Comparison of ENCODE assay signal across 8 mouse cellular contexts in genomic region chr5:125393622-125394603, GRCm38 (mm10). TPM values are rescaled to one million over a fixed set of nuclear protein-coding genes. Genes with fewer than 3 reads are reported as not detected.
DNase-seq lines count a peak whose midpoint lies in the region; TF ChIP-seq lines count a peak whose summit lies in the region.

No protein-coding gene starts in this region.

- in situ Hi-C loops in CH12.LX (cut with MboI; ENCODE audit: low pct_ligation_motif_present, low pct_unique_long_range_greater_than_20kb, low sequenced_read_pairs) = no loop called here

- peak; percentile 70 for TF ChIP-seq EP300 in CH12.LX (IDR thresholded peaks at IDR 0.05; ENCODE audit: low read length)

- peaks cover 0 to 2% of the 10 kb centered on the region in 2 experiments for H3K36me3 ChIP-seq in CH12.LX (replicated peaks in 1 of 2; ENCODE audit: control insufficient read depth in 1 of 2, insufficient read depth in 1 of 2, low read length in 1 of 2)
- H3K36me3 ChIP-seq in forebrain, embryonic 10.5 days (replicated peaks) = no peaks in the 10 kb centered on the region; the same call in 1 of the 2 replicates
- no peaks in the 10 kb centered on the region for H3K36me3 ChIP-seq in thymus, adult 2 months (ENCODE audit: control insufficient read depth, insufficient read depth, low read length)

- TF ChIP-seq POLR2A in CH12.LX (IDR thresholded peaks at IDR 0.05; ENCODE audit: low read depth, low read length) = no peak
- no peak for TF ChIP-seq POLR2A in olfactory bulb, adult 2 months (IDR thresholded peaks at IDR 0.05; ENCODE audit: insufficient read depth, low read depth, low read length)
- TF ChIP-seq POLR2A in thymus, adult 2 months (IDR thresholded peaks at IDR 0.05; ENCODE audit: control insufficient read depth, extremely low read depth, insufficient read depth, low read length, poor library complexity) = no peak

- intact Hi-C loops in heart, postnatal 10 days (cut with DNase I) = no loop called here

- peak overlapping the region; percentile 19 to 53 (median 39) for H3K4me3 ChIP-seq in CH12.LX (replicated peaks in 1 of 3; ENCODE audit: low read depth in 2 of 3, low read length in 2 of 3, poor library complexity in 1 of 3)
- H3K4me3 ChIP-seq in forebrain, embryonic 10.5 days = peak overlapping the region; percentile 46
- H3K4me3 ChIP-seq in olfactory bulb, adult 2 months (ENCODE audit: insufficient read depth, low read depth, low read length) = peak overlapping the region; percentile 38
- H3K4me3 ChIP-seq in thymus, adult 2 months (ENCODE audit: control insufficient read depth, insufficient read depth, low read length) = peak overlapping the region; percentile 65

- no peak for TF ChIP-seq RAD21 in CH12.LX (IDR thresholded peaks at IDR 0.05; ENCODE audit: low read depth, low read length)

- peak overlapping the region; percentile 95 for H3K27ac ChIP-seq in CH12.LX (ENCODE audit: insufficient read depth, low read depth)
- peak overlapping the region; percentile 96 for H3K27ac ChIP-seq in forebrain, embryonic 10.5 days
- peak overlapping the region; percentile 100 for H3K27ac ChIP-seq in olfactory bulb, adult 2 months (ENCODE audit: insufficient read depth, low read depth, low read length)
- peak overlapping the region; percentile 90 for H3K27ac ChIP-seq in thymus, adult 2 months (ENCODE audit: control insufficient read depth, insufficient read depth, low read length)

- dilution Hi-C loops in CH12.LX (cut with MboI; ENCODE audit: extremely low pct_ligation_motif_present, extremely low pct_unique_long_range_greater_than_20kb, low sequenced_read_pairs) = no loop called here

- H3K9ac ChIP-seq in CH12.LX (ENCODE audit: insufficient read depth, low read depth) = peak overlapping the region; percentile 94

- H3K27me3 ChIP-seq in CH12.LX (replicated peaks) = no peaks in the 10 kb centered on the region
- H3K27me3 ChIP-seq in forebrain, embryonic 10.5 days (ENCODE audit: poor library complexity, severe bottlenecking) = peaks cover 10% of the 10 kb centered on the region; the same call in 1 of the 2 replicates
- no peaks in the 10 kb centered on the region for H3K27me3 ChIP-seq in thymus, adult 2 months (ENCODE audit: control insufficient read depth, insufficient read depth, low read length)

- peaks cover 8% of the 10 kb centered on the region for H3K79me2 ChIP-seq in CH12.LX (replicated peaks; ENCODE audit: control insufficient read depth, extremely low read depth, insufficient read depth, poor library complexity, severe bottlenecking)

- peak overlapping the region; percentile 88 for H3K4me2 ChIP-seq in CH12.LX (ENCODE audit: insufficient read depth, low read depth, poor library complexity, severe bottlenecking)

- TF ChIP-seq CTCF in CH12.LX (conservative IDR thresholded peaks at IDR 0.05 in 1 of 2, IDR thresholded peaks at IDR 0.05 in 1 of 2; ENCODE audit: low read depth in 2 of 2, low read length in 2 of 2) = no peak
- no peak for TF ChIP-seq CTCF in olfactory bulb, adult 2 months (IDR thresholded peaks at IDR 0.05; ENCODE audit: insufficient read depth, low read depth, low read length)
- no peak for TF ChIP-seq CTCF in thymus, adult 2 months (IDR thresholded peaks at IDR 0.05; ENCODE audit: borderline replicate concordance, control insufficient read depth, extremely low read depth, insufficient read depth, low read length, poor library complexity)

- H3K9me3 ChIP-seq in CH12.LX (replicated peaks; ENCODE audit: low read length) = no peaks in the 10 kb centered on the region
- no peaks in the 10 kb centered on the region for H3K9me3 ChIP-seq in forebrain, embryonic 10.5 days

- H3K4me1 ChIP-seq in CH12.LX (ENCODE audit: control insufficient read depth in 1 of 2, insufficient read depth in 2 of 2) = peaks cover 6 to 32% of the 10 kb centered on the region in 2 experiments; a peak in 3 of 4 replicates
- peaks cover 40% of the 10 kb centered on the region for H3K4me1 ChIP-seq in forebrain, embryonic 10.5 days
- peaks cover 28% of the 10 kb centered on the region for H3K4me1 ChIP-seq in olfactory bulb, adult 2 months (ENCODE audit: control insufficient read depth, insufficient read depth, low read length)
- H3K4me1 ChIP-seq in thymus, adult 2 months (replicated peaks; ENCODE audit: control insufficient read depth, insufficient read depth, low read length) = peaks cover 22% of the 10 kb centered on the region

- 12% methylated on average over 24 of the region's 25 CpGs for WGBS in forebrain, embryonic 10.5 days
- WGBS in olfactory bulb, adult 2 months = 2% methylated on average over 25 of the region's 25 CpGs
- WGBS in thymus, adult 2 months = 6% methylated on average over 25 of the region's 25 CpGs

- DNase-seq in CH12.LX (ENCODE audit: extremely low read depth) = peak; percentile 98
- peak; percentile 90 for DNase-seq in brain, adult 2 months (ENCODE audit: low read depth, low spot score)
- peak; percentile 92 for DNase-seq in forebrain, embryonic 10.5 days (ENCODE audit: extremely low spot score, low spot score)
- peak; percentile 89 to 90 for DNase-seq in heart, postnatal 10 days
- DNase-seq in kidney, postnatal 36 days = peak; percentile 91 to 93
- peak; percentile 90 to 93 for DNase-seq in lung, adult 18-20 months
- DNase-seq in thymus, adult 2 months = peak; percentile 87

TF ChIP-seq in CH12.LX, 34 proteins besides CTCF, POLR2A, EP300 and RAD21 (continues in another document):
- TF ChIP-seq MYC (IDR thresholded peaks at IDR 0.05; ENCODE audit: low read depth, low read length) (peak; percentile 96), MAX (IDR thresholded peaks at IDR 0.05; ENCODE audit: low read length) (peak; percentile 73), IRF4 (IDR thresholded peaks at IDR 0.05; ENCODE audit: low read depth, low read length) (peak; percentile 96), MEF2A (IDR thresholded peaks at IDR 0.05; ENCODE audit: borderline replicate concordance, low read depth, low read length) (peak; percentile 83), NRF1 (IDR thresholded peaks at IDR 0.05; ENCODE audit: low read depth, low read length) (no peak), TBP (conservative IDR thresholded peaks at IDR 0.05; ENCODE audit: low read depth, low read length) (peak; percentile 13; the same call in 1 of the 2 replicates), ETS1 (conservative IDR thresholded peaks at IDR 0.05; ENCODE audit: low read depth, low read length) (peak; percentile 85), CHD2 (IDR thresholded peaks at IDR 0.05; ENCODE audit: low read length) (peak; percentile 50; the same call in 1 of the 2 replicates), MXI1 (IDR thresholded peaks at IDR 0.05; ENCODE audit: low read depth, low read length) (peak; percentile 84), ZC3H11A (IDR thresholded peaks at IDR 0.05; ENCODE audit: low read depth, low read length) (no peak), SIN3A (IDR thresholded peaks at IDR 0.05; ENCODE audit: low read length) (peak; percentile 84; the same call in 1 of the 2 replicates), JUN (IDR thresholded peaks at IDR 0.05; ENCODE audit: insufficient read depth, low read depth, low read length) (0 out of 2 replicates have a peak, but pooled peaks have one; percentile 31), BHLHE40 (IDR thresholded peaks at IDR 0.05; ENCODE audit: low read depth, low read length) (peak; percentile 89)

RNA-seq across cellular contexts. Expression of gene Ubc, which starts 3.9 kb away (rescaled TPM):
- total RNA-seq in CH12.LX (2012; rRNA removed) (466 and 486 TPM in 2 replicates), CH12.LX (2014; rRNA removed) (650 and 656 TPM in 2 replicates)
- 687 and 803 TPM in 2 replicates for polyA plus RNA-seq in CH12.LX (2012; ENCODE audit: insufficient read length, low read depth)
- 931 and 967 TPM in 2 replicates for polyA plus RNA-seq in forebrain, embryonic 10.5 days (2016; fragmentation: Nextera tagmentation; extraction: Ambion mirVana)
- 1,000 to 10,000 TPM in 1 of 2 experiments, 100 to 1,000 TPM in 1; 934 to 1,069 TPM for total RNA-seq in heart, postnatal 10 days (2021)
- 238 and 763 TPM in 2 replicates for polyA plus RNA-seq in olfactory bulb, adult 2 months (2012; ENCODE audit: insufficient read depth, insufficient read length, low replicate concordance, missing spikeins)
- polyA plus RNA-seq in thymus, adult 2 months (2012; rRNA removed) = 585 and 598 TPM in 2 replicates

RNA-seq across cellular contexts. Expression of gene Gm10382, which starts 4.8 kb away (rescaled TPM):
- 0.59 and 0.80 TPM in 2 replicates for total RNA-seq in CH12.LX (2012; rRNA removed)
- not detected in 2 replicates for total RNA-seq in CH12.LX (2014; rRNA removed)
- polyA plus RNA-seq in CH12.LX (2012; ENCODE audit: insufficient read length, low read depth) = 0.87 and 1.1 TPM in 2 replicates
- 0.21 and 0.38 TPM in 2 replicates for polyA plus RNA-seq in forebrain, embryonic 10.5 days (2016; fragmentation: Nextera tagmentation; extraction: Ambion mirVana)
- not detected for total RNA-seq in heart, postnatal 10 days (2021)
- not detected in 2 replicates for polyA plus RNA-seq in olfactory bulb, adult 2 months (2012; ENCODE audit: insufficient read depth, insufficient read length, low replicate concordance, missing spikeins)
- 0.18 TPM in 1 of 2 replicates, not detected in the other for polyA plus RNA-seq in thymus, adult 2 months (2012; rRNA removed)

RNA-seq across cellular contexts. Expression of gene Dhx37, which starts 40.0 kb away (rescaled TPM):
- total RNA-seq in CH12.LX (2012; rRNA removed) = 21.0 and 23.8 TPM in 2 replicates
- total RNA-seq in CH12.LX (2014; rRNA removed) = 22.7 and 26.0 TPM in 2 replicates
- 33.0 and 36.9 TPM in 2 replicates for polyA plus RNA-seq in CH12.LX (2012; ENCODE audit: insufficient read length, low read depth)
- 21.4 and 22.2 TPM in 2 replicates for polyA plus RNA-seq in forebrain, embryonic 10.5 days (2016; fragmentation: Nextera tagmentation; extraction: Ambion mirVana)
- 10 to 100 TPM; 13.2 to 14.7 TPM for total RNA-seq in heart, postnatal 10 days (2021)
- polyA plus RNA-seq in olfactory bulb, adult 2 months (2012; ENCODE audit: insufficient read depth, insufficient read length, low replicate concordance, missing spikeins) = not detected in 2 replicates
- polyA plus RNA-seq in thymus, adult 2 months (2012; rRNA removed) = 31.7 and 32.4 TPM in 2 replicates

RNA-seq across cellular contexts. Expression of gene Bri3bp, which starts 47.5 kb away (rescaled TPM):
- total RNA-seq in CH12.LX (2012; rRNA removed) (48.4 and 49.6 TPM in 2 replicates), CH12.LX (2014; rRNA removed) (30.1 and 37.7 TPM in 2 replicates)
- polyA plus RNA-seq in CH12.LX (2012; ENCODE audit: insufficient read length, low read depth) = 147 and 164 TPM in 2 replicates
- polyA plus RNA-seq in forebrain, embryonic 10.5 days (2016; fragmentation: Nextera tagmentation; extraction: Ambion mirVana) = 56.5 and 57.6 TPM in 2 replicates
- 10 to 100 TPM; 56.4 to 62.5 TPM for total RNA-seq in heart, postnatal 10 days (2021)
- polyA plus RNA-seq in olfactory bulb, adult 2 months (2012; ENCODE audit: insufficient read depth, insufficient read length, low replicate concordance, missing spikeins) = 46.8 TPM in 1 of 2 replicates, not detected in the other
- 22.7 and 26.4 TPM in 2 replicates for polyA plus RNA-seq in thymus, adult 2 months (2012; rRNA removed)

RNA-seq across cellular contexts. Expression of gene Scarb1, which starts 53.0 kb away (rescaled TPM):
- total RNA-seq in CH12.LX (2012; rRNA removed) (11.6 and 12.3 TPM in 2 replicates), CH12.LX (2014; rRNA removed) (16.3 and 20.0 TPM in 2 replicates)
- 24.6 and 24.7 TPM in 2 replicates for polyA plus RNA-seq in CH12.LX (2012; ENCODE audit: insufficient read length, low read depth)
- polyA plus RNA-seq in forebrain, embryonic 10.5 days (2016; fragmentation: Nextera tagmentation; extraction: Ambion mirVana) = 51.3 and 54.5 TPM in 2 replicates
- total RNA-seq in heart, postnatal 10 days (2021) = 10 to 100 TPM; 62.6 to 73.8 TPM
- polyA plus RNA-seq in olfactory bulb, adult 2 months (2012; ENCODE audit: insufficient read depth, insufficient read length, low replicate concordance, missing spikeins) = not detected in 2 replicates
- polyA plus RNA-seq in thymus, adult 2 months (2012; rRNA removed) = 75.3 and 80.7 TPM in 2 replicates

Comparison
In these comparisons a context has a peak if more than half of its experiments do, and no peak if none do; other contexts are left out.
1. Peak in every context shown above with its lines: DNase-seq, H3K4me3 ChIP-seq and H3K27ac ChIP-seq.
2. RNA of gene Dhx37, which starts 40.0 kb away (polyA plus RNA-seq): 33.0 to 36.9 TPM in CH12.LX, 31.7 to 32.4 TPM in thymus, adult 2 months and 21.4 to 22.2 TPM in forebrain, embryonic 10.5 days; not detected in olfactory bulb, adult 2 months; every median in the first group is over 10 times any median in the second.